Mouse (Mus musculus): ENCODE measurements around the gene Arhgap18.

Gene Arhgap18

DNA sequence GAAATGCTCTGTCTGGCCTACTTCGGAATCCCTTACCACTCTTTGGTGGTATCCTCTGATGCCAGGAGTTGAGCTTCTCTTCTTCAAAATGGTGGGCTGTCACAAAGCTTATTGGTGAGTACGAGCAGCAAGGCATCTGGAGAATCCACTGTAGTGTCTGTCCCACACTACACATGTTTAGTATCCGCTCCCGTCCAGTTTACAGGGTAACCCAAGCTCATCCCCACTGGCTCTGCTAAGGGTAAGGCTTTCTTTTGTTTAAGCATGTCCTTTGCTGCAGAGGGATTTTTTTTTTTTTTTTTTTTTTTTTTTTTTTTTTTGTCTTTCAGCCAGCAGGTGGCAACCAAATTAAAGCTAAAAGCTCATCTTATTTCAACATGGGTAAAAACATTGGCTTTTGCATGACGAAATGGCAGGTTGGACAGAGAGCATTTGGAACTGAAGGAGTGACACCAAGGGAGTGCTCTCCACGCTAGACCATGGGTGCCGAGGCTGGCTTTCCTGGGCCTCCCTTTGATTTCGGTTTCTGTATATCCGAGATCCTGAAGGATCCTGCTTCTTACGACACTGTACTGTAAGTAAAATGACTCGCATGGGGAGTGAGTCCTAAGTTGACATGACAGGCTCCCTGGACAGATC, at the start of gene Arhgap18:
Gene Arhgap18, plus strand, starts transcription at position 493 of the 639 bp plus-strand sequence.
- no peak for DNase-seq (ENCODE audit: low read depth, low spot score)

DNA sequence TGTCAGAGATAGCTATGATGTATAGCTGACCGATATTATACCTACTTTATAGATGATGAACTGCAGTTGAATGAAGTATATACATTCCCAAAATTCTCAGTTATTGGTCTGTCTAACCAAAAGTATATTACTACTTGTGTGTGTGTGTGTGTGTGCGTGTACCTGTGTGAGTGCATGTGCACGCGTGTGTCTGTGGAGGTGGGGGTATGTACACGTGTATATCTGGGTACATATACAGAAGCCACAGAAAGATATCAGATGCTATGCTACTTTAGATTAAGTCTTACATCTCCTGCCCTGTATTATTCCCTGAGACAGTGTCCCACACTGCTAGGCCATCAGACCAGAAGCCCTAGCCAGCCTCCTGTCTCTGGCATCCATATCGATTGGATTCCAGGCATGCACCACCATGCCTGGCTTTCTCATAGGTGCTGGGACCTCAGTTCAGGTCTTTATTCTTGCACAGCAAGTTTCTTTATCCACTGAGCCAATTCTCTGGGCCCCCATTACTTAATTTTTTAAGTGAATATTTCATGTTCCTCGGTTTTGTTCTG, 42.7 kb upstream of the Arhgap18 start:
- DNase-seq (ENCODE audit: low read depth, low spot score): no peak

DNA sequence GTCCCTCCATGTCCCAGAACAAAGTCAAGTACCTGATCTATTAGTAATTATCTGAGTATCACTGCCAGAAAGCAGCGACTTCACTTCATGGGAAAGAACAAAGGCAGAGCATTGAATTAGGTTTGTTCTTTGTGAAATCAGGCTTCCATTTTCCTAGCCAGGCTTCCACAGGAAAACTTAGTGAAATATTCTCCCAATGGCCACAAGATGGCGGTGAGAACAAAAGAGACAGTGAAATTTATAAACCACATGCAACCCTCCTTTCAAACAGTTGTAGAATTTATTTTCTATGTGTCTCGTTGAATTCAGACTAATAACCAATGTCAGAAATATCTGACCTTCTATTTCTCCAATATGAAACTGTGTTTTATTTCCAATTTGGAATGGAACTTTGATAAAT, 42.2 kb upstream of the Arhgap18 start:
- no peak for DNase-seq (ENCODE audit: low read depth, low spot score)

DNA sequence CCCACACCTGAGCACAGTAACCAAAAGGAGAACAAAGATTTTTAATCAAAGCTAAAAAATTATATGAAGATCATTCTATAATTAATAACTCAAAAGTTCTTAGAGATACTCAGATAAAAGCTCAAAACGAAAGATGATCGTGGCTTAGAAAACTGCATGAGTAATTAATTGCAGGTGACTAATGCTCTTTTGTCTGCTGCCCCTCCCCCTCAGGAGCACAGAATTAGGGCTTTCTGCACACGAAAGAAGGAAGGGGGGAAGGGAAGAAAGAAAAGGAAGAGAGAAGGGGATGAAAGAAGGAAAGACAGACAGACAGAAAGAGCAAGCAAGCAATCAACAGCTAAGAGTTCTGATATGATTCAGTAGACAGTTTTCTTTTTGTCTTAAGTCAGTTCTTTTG, 39.2 kb upstream of the Arhgap18 start:
- no peak for DNase-seq (ENCODE audit: low read depth, low spot score)

GRCm38 (mm10) chr10:26724704-26725103, 28.5 kb upstream of the Arhgap18 start:
- DNase-seq (ENCODE audit: low read depth, low spot score): no peak

DNA sequence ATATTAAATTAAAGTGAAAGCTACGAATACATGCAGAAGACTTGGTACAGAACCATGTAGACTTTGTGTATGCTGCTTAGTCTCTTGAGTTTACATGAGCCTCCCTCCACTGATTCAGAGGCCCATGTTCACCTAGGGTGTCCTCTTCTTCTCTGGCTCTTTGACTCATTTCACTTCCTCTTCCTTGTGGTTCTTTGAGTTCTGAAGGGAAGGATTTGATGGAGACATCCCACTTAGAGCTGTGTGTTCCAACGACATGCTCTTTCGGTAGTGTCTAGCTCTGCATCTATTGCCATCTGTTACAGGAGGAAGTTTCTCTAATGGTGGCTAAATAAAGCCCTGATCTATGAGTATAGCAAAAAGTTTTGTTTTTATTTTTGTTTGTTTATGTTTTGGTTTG, 28.0 kb upstream of the Arhgap18 start:
- no peak for DNase-seq (ENCODE audit: low read depth, low spot score)

- DNase-seq (ENCODE audit: low read depth, low spot score): no peak
Measured at GRCm38 (mm10) chr10:26750827-26751226, 2.4 kb upstream of the Arhgap18 start.

GRCm38 (mm10) chr10:26752064-26752928, 925 bp upstream of the Arhgap18 start:
- no peak for DNase-seq (ENCODE audit: low read depth, low spot score)

DNA sequence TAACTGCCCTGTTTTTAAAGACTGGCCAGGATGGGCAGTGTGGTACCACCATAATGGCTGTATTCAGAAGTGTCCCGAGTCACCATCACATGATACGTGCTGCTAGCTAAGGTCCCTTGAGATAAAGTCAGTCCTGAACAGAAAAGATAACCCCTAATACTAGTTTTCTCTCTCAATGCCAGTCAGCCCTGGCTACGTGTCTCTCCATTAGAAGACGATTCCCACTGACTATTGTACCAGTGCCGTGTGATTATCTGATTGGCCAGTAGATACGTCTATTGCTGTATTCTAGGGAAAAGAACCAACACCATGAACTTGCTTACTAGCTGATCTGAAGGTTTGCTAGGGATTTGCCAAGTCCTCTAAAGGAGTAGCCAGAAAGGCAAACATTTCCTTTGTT, 785 bp downstream of the Arhgap18 start:
- no peak for DNase-seq (ENCODE audit: low read depth, low spot score)

DNA sequence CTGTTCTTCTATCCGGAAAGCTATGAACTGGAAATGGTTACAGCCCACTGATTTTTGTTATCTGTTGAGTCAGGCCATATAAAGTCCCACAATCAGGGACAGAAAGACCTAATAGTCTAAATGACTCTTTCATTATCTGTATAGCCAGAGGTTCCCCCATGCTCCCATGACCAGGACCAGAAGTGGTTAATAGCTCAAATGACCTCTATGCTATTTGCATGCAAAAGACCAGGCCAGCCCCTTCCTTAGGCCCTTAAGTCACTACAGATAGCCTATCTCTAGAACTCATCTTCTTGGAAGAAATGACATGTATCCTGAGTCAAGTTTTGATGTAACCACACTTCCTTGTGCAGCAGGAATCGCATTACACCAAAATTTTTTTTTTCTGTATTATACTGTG, 4.0 kb downstream of the Arhgap18 start:
- no peak for DNase-seq (ENCODE audit: low read depth, low spot score)

DNA sequence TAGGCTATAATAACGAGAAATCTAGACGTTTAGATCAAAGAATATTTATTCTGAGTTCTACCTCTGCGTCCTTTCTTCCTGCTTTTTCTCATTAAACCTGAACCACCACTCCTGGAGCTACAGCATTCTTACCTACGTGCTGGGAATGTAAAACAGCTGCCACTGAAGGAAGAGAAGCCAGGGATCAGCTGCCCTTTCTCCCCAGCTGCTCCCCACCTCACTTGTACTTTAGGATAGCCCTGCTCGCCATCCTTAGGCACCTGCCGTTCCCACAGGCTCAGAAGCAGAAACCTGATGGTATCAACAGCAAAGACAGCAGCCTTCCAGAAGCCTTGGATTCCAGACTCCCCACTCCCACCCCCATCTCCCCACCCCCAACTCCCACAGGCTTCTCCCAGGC, 6.2 kb downstream of the Arhgap18 start:
- no peak for DNase-seq (ENCODE audit: low read depth, low spot score)

GRCm38 (mm10) chr10:26761103-26761502, 7.9 kb downstream of the Arhgap18 start:
- no peak for DNase-seq (ENCODE audit: low read depth, low spot score)

DNA sequence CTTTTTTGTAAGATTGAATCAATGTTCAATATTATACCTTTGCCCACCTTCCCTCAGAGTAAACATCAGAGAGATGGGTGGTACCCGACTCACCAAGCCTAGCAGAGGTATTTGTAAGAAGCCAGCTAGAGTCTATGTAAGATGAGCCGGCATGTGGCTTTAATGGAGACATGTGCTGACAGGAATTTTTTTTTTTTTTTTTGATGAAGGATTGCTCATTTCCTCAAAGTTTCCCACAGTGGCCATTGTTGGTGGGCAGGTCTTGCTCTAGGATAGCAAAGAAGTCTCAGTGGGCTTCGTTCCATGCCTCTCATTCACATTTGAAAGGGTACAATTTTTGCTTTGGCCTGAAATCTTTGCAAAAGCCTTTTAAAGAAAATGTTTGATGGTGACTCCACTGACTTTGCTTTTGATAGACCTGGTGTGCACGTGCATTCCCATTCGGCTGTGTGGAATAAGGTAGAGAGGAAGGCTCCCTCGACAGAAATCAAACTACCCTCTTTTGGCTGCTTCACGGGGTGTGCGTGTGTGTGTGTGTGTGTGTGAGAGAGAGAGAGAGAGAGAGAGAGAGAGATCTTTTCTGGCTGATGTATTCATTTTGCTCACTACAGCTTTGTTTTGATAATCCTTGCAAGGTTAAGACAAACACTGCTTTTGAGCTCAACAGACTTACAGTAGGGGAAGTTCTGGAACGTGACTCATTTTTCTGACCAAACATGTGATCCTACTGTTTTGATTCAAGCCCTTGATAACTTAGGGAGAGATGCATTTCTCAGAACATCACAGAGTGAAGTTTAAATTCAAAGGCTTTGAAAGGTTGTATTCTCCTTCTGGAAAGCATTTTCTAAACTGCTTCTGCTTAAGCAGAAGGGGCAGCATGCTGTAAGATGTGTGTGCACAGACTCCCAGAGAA, 9.0 kb downstream of the Arhgap18 start:
- DNase-seq (ENCODE audit: low read depth, low spot score): no peak

DNA sequence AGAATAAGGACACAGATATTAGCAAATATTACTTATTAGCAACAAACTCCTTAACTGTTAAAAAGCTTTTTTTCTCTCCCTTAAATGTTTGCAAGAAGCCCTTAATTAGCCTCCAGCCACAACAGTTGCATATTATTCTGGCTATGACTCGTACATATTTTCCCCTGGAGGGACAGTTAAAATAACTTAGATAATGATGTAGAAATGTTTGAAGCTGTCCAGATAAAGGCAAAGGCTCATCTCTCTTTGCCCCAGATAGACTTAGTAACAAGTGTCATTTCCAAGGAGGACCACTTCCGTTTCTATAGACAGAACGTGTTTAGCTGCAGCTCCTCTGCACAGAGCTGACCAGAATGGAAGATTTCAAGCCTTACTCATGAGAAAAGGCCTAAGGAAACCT, 14.0 kb downstream of the Arhgap18 start:
- no peak for DNase-seq (ENCODE audit: low read depth, low spot score)

DNA sequence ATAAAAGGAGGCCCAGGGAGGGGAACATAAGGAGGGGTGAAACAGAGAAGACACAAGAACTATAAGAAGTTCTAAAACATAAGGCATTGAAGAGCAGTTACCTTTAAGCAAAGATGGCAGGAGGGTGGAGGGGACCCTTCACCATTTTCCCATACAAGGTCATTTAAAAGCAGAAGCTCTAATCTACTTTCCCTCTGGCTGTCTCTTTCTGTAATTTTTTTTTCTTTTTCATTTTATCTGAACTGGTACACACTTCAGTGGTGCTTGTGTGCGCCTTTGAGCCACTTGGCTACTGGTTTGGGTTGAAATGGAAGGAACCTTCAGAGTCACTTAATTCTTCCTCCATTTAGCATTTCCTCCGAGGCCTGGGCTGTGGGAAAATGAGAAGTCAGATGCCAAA, 15.7 kb downstream of the Arhgap18 start:
- no peak for DNase-seq (ENCODE audit: low read depth, low spot score)

DNA sequence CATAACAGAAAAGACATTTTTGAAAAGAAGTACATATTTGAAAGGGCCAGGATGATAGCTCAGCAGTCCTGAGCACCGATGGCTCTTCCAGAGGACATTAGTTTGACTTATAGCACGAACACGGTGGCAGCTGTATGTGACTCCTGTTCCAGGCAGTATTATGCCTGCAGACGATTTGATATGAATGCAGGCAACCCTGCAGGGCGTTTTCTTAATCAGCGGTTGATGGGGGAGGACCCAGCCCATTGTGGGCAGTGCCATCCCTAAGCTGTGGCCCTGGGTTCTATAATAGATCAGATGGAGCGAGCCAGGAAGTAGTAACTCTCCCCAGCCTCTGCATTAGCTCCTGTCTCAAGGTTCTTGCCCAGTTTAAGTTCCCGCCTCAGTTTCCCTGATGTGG, 16.8 kb downstream of the Arhgap18 start:
- no peak for DNase-seq (ENCODE audit: low read depth, low spot score)

GRCm38 (mm10) chr10:26771938-26772623, 18.9 kb downstream of the Arhgap18 start:
- no peak for DNase-seq (ENCODE audit: low read depth, low spot score)

DNA sequence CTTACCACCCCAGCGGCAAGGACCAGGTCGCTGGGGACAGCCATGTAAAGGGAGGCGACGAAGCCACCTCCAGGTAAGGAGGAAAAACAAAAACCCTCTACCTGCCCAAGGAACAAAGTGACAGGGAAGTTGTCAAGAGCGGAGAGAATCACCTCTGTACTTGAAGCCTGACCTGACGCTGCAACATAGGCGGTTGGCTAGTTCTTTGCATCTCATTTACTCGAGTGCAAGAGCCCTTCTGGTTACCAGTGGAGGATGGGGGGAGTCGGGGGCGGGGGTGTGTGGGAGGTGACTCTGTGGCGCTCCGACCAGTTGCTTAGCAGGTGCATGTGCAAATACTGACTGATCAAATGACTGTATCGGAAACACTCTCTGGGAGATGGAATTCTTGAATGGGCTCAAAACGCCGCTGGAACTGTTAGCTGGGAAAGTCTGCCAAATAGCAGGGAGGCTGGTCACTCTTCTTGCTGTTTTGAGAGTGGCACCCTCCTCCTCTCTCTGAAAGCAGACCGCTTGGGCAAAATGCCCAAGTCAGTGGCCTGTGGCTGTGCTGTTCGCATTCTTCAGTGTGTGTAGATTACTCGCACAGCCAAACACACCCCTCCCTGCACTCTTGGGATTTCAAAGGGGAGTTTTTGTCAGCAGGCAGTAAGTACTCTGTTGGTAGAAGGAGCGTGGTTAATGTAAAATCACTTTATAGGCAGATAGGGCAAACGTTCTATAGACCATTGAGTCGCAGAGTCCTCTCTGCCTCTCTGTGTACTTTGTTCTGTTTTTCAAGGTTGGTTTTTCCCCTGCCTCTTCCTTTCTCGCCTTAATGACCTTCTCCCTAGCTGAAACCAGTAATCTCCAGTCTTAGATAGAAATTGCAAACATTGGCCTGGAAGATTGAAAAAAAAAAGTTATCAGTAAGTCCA, 19.7 kb downstream of the Arhgap18 start:
- no peak for DNase-seq (ENCODE audit: low read depth, low spot score)

DNA sequence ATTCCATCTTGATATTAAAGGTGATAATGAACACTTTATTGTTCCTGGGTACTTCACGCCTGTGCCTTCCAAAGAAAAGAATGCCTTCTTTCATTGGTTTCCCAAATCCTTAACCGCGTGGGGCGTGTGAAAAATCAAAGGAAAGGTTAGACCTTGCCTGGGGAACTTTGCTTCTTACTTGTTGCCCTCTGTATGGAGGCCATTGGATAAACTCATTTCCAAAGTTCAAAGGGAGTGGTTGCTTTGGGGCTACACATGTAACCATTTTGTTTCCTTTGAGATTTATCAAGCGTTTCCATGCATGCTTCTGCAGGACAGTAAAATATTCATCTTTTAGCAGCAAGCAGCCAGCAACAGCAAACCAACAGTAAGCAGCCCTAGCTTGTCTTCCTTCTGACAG, 20.3 kb downstream of the Arhgap18 start:
- no peak for DNase-seq (ENCODE audit: low read depth, low spot score)

DNA sequence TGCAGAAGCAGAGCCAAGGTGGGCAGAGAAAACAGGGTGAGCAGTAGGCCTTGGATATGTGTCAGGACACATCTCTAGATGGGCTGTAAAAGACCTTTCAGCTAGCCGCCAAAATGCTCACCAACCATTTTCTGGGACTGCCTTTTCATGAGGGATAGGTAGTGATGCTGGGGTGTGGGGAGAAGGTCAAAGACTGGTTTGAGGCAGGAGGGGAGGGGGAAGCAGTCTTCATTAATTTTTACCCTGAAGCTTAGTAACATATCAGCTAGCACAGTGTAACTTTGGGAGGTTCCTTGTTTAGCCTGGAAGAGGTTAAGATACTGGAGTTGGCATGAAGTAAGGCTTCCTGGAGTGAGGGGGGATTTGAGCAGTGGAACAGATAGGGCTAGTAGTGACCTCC, 21.0 kb downstream of the Arhgap18 start:
- DNase-seq (ENCODE audit: low read depth, low spot score): no peak

All from WW6 (cell line).